Mouse (Mus musculus) ovary, postnatal 14 days (tissue): ENCODE data around the gene B3galt4.
"Not testable (repeated sequence)": the region's sequence is repeated elsewhere in the genome, so short reads cannot be mapped to it uniquely, and the experiment has no call there.

Experiments
- DNase-seq: peaks from one replicate; pipeline ENCODE4 v3.0.0; 2022; ENCODE audit warnings: low spot score

Gene B3galt4

DNA sequence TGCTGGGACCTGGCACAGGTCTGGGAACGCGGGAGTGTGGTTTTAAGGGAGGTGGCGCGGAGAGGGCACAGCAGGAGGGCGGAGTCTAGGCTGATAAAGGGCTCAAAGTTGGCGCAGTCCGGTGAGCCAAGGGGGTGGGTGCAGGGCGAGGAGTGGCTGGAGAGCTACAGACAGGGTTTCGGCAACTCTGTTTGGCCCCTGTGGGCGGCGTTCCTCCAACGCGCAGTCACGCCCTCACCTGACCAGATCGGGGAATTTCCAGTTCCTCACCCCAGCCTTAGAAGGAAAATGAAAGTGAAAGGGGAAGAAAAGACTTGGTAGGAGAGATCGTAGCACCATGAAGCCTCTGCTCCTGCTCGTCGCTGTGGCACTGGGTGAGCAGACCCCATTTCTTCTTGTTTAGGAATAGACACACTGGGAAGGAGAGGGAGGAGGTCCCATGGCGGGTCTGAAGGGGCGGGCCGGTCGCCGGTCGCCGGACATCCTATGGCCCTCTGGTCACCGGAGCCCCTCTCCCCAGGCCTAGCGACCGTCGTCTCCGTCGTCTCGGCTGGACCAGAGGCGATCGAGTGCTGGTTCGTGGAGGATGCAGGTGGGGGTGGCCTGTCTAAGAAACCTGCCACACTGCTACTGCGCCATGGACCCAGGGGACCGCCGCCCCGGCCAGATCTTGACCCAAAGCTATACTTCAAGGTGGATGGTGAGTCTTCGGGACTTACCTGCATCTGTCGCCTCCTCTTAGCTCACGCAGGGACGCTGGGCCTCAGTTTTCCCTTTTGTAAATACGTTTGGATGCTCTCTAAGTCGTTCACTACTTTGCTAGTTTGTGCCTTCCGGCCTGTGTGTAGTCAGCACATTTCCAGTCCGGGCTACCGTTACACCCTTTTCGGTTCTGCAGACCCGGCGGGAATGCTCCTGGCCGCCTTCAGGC, 31.7 kb downstream of the B3galt4 start:
- DNase-seq: peak; percentile 76

DNA sequence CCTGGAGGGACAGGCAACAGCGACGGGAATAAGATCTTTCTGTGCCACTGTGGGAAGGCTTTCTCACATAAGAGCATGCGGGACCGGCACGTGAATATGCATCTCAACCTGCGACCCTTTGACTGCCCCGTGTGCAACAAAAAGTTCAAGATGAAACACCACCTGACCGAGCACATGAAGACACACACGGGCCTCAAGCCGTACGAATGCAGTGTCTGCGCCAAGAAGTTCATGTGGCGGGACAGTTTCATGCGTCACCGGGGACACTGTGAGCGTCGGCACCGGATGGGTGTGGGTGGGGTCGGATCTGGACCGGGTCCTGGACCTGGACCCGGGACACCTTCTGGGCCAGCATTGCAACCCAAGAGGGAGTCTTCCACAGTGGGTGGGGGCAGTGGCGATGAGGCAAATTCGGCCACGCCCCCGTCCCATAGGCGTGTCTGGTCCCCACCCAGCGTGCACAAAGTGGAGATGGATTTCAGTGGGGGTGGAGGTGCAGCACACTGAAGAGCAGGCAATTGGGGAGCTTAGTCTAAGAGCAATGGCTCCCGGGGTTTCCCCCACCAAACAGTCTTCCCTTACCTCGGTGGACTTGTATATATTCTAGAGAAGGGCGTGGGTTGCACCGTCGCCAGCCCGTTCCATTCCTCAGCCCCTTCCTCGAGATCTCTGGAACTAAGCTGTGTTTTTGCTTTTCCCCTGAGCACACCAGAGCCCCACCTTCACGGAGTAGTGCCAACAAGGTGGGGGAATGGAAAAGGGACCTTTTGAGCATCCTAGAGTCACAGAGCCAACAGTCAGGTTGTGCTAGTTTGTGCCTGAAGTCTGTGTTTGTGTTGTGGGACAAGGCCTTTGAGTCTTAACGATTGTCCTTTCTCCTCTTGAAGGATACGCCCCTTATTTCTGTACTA, 32.7 kb downstream of the B3galt4 start:
- DNase-seq: no peak

DNA sequence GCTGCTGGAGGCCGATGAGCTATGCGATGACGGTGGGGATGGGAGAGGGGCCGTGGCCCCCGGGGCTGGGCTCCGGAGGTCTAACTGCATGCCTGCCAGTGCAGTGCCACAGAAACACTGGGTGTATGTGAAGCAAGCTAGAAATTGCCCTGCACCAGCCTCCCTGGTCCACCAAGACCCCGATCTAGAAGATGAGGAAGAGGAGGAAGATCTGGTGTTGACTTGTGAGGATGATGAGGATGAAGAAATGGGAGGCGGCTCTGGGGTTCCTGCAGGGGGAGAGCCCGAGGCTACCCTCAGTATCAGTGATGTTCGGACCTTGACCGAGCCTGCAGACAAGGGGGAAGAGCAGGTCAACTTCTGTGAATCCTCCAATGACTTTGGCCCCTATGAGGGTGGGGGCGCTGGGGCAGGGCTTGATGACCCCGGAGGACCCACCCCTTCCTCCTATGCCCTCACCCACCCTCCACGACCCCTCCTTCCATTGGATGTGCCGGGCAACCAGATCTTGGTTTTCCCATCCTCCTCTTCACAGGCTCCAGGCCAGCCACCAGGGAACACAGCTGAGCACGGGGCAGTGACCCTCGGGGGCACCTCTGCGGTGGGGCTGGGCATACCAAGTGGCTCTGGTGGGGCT, 33.5 kb downstream of the B3galt4 start:
- no peak for DNase-seq

DNA sequence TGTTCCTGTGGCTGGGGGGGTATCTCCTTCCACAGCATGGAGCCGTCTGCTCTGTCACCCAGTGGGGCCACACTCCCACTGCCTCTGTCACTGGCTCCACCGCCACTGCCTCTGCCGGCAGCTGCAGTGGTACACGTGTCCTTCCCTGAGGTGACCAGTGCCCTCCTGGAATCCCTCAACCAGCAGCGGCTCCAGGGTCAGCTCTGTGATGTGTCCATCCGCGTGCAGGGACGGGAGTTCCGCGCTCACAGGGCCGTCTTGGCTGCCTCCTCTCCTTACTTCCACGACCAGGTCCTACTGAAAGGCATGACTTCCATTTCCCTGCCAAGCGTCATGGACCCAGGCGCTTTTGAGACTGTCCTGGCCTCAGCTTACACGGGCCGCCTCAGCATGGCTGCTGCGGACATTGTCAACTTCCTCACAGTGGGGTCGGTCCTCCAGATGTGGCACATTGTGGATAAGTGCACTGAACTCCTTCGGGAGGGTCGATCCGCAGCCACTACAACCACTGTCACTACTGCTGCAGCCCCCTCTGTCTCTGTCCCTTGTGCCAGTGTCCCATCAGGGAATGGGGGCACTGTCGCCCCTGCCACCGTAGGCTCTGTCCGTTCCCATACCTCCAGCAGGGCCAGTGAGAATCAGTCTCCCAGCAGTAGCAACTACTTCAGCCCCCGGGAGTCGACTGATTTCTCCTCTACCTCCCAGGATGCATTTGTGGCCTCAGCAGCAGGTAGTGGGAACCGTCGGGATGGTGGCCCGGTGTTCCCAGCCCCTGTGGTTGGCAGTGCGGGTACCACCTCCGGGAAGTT, 34.2 kb downstream of the B3galt4 start:
- DNase-seq: no peak

DNA sequence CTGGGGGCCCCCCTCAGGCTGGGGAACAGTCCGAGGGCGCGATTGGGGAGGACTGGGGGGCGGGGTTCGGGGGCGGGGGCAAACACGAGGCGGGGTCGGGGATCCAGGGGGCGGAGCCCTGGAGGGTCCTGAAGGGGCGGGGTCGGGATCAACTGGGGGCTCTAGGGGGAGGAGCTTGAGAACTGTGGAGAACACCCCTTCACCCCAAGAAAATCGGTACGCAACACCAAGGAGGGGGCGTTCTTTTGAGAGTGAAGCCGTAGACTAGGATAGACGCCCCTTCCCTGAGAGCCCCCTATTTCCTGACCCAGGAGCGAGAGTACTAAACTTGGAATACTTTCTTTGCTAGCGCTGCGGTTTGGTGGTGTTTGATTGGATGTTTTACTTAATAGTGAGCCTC, 35.0 kb downstream of the B3galt4 start:
- DNase-seq: no peak

DNA sequence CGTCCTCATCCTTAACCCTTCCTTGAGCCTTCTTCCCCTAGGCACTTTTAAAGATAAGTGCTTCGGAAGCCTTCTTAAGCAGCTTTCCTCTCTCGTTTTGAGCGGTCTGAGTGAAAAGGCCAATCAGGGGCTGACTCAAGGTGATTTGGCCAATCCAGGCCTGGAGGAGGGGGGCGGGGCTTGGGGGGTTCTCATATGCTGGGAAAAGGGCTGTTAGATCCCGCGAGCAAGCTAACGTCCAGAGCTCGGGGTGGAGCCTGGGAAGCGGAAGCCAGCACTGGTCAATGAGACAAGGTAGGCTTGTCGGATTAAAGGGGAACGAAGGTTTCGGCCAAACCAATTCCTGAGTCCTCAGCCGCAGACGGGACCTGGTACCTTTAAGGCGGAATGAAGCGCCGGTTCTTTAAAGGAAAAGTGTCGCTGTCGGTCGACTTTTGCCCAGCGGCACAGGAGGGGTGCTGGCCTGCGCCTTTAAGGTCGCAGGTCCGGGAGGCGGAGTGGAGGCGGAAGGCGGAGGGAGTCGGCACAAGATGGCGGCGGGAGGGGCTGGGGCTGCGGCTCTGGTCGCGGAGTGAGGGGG, 35.5 kb downstream of the B3galt4 start, which contains the start of the genes Tapbp and Zbtb22:
TSS of gene Tapbp (plus strand) at position 229 of the 580 bp plus-strand sequence.
TSS of gene Zbtb22 (plus strand) at position 234 of the 580 bp plus-strand sequence.
- DNase-seq: peak; percentile 87

DNA sequence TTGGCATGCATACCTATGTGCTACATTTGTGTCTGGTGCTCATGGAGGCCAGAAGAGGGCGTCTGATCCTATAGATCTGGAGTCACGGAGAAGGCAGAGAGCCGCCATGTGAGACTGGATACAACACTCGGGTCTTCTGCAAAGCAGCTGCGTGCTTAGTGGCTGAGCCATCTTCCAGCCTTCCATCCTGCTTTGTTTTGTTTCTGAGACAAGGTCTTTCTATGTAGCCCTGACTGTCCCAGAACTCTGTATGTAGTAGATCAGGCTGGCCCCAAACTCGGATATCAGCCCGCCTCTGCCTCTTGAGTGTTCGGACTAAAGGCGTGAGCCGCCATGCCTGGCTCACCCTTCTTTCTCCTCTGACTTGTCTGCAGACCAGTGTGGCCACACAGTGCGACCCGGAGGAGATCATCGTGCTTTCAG, 36.3 kb downstream of the B3galt4 start:
- no peak for DNase-seq

DNA sequence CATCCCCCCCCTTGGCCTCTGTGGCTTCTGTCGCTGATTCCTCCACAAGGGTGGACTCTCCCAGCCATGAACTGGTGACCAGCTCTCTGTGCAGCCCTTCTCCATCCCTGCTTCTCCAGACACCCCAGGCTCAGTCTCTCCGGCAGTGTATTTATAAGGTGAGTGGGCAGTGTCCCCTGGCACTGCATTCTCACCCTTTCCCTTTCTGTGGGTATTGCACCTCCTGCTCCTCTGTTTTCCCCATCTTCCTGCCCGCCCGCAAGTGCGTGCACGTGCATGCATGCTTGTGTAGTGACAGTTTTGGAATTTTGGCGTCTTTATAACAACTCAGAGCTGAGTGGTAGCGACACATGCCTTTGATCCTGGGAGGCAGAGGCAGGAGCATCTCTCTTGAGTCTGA, 37.4 kb downstream of the B3galt4 start:
- DNase-seq: no peak

DNA sequence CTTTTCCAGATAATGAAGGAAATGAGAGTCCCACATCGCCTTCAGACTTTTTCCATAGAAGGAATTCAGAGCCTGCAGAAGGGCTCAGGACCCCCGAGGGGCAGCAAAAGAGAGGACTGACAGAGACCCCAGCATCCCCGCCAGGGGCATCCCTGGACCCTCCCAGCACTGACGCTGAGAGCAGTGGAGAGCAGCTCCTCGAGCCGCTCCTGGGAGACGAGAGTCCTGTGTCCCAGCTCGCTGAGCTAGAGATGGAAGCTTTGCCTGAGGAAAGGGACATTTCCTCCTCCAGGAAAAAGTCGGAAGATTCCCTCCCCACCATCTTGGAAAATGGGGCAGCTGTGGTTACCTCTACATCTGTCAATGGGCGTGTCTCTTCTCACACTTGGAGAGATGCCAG, 38.0 kb downstream of the B3galt4 start:
- no peak for DNase-seq

DNA sequence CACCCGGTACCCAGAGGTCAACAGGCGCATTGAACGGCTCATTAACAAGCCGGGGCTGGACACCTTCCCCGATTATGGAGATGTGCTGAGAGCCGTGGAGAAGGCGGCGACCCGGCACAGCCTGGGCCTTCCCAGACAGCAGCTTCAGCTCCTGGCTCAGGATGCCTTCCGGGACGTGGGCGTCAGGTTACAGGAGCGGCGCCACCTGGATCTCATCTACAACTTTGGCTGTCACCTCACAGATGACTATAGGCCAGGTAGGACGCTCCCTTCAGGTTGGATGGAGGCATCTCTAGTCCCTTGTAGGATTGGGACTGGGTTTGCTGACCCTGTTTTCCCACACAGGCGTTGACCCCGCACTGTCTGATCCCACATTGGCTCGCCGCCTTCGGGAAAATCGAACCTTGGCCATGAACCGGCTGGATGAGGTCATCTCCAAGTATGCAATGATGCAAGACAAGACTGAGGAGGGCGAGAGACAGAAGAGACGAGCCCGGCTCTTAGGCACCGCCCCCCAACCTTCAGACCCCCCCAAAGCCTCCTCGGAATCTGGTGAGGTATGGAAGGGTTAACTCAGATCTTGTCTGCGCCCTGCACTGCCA, 39.4 kb downstream of the B3galt4 start:
- no peak for DNase-seq

DNA sequence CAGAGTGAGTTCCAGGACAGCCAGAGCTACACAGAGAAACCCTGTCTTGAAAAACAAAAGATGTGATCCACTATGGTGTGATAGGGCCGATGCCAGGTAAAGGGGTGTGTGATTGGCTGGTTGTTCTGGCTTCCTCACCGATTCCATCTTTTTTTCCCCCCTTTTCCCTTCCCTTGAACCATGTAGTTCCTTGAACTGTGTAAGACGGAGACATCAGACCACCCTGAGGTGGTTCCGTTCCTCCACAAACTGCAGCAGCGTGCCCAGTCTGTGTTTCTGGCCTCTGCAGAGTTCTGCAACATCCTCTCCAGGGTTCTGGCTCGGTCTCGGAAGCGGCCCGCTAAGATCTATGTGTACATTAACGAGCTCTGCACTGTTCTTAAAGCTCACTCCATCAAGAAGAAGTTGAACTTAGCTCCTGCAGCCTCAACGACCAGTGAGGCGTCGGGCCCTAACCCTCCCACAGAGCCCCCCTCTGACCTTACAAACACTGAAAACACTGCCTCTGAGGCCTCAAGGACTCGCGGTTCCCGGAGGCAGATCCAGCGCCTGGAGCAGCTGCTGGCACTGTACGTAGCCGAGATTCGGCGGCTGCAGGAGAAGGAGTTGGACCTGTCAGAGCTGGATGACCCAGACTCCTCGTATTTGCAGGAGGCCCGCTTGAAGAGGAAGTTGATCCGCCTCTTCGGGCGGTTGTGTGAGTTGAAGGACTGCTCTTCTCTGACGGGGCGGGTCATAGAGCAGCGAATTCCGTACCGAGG, 40.1 kb downstream of the B3galt4 start:
- DNase-seq: no peak

DNA sequence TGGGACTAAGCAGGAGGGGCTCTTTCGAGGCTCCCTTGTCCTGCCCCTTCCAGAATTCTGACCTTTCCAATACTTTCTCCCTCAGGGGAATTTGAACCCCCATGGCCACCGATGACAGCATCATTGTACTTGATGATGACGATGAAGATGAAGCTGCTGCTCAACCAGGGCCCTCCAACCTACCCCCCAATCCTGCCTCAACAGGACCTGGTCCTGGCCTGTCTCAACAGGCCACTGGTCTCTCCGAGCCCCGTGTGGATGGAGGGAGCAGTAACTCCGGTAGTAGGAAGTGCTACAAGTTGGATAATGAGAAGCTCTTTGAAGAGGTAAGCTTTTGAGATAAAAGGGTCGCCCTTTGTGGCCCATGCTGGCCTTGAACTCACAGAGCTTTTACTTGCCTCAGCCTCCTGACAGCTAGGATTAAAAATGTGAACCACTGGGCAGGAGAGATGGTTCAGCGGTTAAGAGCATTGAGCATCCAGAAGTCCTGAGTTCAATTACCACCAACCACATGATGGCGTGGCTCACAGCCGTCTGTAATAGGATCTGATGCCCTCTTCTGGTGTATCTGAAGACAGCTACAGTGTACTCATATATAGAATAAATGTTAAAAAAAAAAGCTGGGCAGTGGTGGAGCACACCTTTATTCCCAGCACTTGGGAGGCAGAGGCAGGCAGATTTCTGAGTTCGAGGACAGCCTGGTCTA, 40.8 kb downstream of the B3galt4 start:
- no peak for DNase-seq

DNA sequence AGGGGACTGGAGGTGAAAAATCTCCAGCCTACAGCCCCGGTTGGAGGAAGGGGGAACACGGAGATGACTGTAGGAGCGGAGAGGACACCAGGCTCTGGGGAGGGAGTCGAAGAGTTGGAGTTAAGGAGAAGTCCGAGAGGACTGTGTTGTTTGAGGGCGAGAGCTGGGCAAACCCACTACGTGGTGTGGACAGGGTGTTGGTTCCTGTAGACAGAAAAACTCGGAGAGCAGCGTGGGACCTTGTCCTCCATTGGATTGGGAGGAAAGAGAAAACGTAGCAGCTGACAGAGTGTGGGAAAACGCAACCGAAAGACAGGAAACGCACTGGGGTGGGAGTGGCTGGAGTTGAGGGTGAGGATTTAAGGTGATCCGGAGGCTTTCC, 41.4 kb downstream of the B3galt4 start:
- DNase-seq: no peak

DNA sequence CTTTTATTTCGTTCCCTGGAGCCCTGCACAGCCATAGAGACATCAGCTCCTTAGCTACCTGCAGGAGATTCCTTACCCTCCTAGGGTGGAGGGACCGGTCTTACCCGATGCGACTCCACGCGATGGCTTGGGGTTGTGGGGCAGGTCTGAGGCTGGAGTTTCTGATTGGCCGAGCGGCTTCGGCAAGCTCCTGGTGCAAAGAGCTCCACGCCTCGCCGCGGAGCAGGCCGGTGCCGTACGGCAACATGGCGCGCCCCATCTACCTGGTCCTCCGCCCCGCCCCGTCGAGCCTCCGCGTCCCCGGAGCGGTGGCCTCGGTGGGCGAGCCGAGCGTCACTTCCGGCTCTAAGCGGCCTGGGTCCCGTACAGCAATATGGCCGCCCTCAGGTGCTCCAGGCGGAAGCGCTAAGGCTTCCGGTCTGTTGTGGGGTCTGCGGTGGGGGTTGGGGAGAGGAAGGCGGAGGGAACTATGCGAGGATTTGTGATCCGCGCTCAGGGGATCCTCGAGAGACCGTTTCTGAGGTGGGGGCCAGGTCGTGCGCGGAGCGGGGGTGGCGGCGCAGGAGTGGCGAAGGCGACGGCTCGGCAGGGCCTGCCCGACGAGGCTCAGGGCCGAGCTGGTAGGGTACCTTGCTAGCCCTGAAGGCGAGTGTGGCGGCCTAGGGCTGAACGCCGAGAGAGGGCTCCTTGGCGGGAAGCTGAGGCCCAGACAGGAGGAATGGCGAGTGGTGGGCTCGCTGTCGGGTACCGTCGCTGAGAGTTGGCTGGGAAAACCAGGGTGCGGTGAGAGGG, 42.0 kb downstream of the B3galt4 start, which contains the start of gene Daxx:
TSS of gene Daxx (plus strand) at position 338 of the 792 bp plus-strand sequence.
- peak; percentile 99 for DNase-seq

DNA sequence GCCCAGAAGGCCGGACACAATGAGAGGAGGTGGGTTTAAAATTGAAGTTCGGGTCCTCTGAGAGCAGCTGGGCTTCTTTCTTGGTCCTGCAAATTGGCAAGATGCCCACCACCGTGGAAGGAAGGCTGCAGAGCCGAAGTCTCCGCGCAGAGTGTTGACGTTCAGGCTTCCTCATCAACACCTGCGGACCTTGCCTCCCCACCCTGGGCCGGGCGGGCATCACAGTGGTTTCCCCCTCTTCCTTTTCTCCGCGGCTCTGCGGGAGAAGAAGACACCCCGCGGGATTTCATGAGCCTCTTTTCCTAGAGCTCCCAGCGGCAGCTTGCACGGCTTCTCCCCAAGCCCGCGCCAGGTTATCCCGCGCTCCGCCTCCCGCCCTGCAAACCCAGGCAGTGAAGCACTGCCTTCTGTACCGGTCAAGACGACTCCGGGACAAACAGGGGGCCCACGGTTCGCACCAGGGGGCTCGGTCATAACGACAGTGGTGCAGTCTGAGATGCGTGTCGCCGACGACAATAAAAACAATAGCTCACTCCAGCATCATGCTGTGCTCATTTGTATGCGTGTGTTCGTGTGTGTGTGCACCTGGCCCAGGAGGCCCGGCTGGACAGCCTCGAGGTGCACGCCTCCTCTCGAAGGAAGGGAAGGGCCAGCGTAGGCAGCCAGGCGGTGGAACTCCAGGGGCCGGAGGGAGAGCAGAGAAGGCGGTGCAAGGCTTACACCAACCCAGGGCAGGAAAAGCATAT, 42.8 kb downstream of the B3galt4 start:
- DNase-seq: peak; percentile 49

DNA sequence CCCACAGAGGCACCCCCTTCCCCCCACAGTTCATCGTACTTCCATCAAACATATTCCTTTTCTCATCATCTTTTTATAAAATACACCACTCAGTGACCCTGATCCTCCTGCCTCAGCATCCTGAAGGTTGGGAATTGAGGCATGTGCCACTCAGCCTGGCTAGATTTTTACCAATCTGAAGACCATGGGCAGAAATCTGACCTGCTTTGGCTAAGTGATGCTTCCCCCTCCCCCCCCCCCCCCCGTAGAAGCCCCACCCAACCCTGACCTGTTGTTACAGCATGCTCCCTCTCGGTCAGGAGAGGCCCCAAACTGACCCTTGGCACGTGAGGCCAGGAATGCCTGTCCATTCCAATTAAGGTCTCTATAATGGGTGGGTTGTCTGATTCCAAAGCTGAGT, 46.5 kb downstream of the B3galt4 start, which contains the start of gene Platr17:
TSS of gene Platr17 (plus strand) at position 301 of the 400 bp plus-strand sequence.
- not testable (repeated sequence) for DNase-seq

DNA sequence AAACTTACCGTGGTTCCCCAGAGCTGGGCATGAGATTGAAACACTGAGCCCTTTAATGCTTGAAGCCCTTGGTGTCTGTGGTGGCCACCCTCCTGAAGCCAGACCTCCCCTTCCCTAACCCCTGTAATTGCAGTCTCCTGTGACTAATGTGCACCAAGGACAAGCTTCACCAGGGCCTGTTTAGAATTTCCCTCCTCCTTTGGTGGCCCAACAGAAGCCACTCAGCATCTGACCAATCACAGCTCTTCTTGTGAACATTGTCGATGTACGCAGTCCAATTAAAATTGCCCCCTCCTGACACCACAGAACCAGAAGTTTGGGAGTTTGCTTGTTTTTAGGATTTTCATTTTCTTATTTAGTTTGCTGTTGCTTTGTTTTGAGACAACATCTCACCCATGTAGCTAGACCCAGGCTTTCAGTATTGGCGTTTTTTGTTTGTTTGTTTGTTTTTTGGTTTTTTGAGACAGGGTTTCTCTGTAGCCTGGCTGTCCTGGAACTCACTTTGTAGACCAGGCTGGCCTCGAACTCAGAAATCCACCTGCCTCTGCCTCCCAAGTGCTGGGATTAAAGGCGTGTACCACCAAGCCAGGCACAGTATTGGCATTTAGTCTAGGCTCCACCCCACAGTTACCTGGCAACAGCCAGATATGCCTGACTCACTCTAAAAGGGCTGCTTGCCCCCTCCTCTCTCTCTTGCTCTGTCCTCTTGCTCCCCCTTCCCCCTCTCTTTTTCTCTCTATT, 47.2 kb downstream of the B3galt4 start:
- not testable (repeated sequence) for DNase-seq
